Mouse (Mus musculus) small intestine, adult 2 months (tissue): ENCODE measurements at regions not wholly inside any gene's neighbourhood (a gene's known extent, or its start where the extent isn't known, plus 50 kb on each side); places are given as distances from the start of the nearest gene placed in this dataset.

Experiments used
- H3K27ac ChIP-seq: fragments of 200-500 bp; 2 replicates; pipeline ENCODE4 v1.5.1; 2012; ENCODE audit warnings: low read depth, low read length, control low read depth, inconsistent platforms; ENCODE audit not compliant: insufficient read depth
- H3K27me3 ChIP-seq: fragments of 200-500 bp; 2 replicates; pipeline ENCODE4 v1.6.1; 2012; ENCODE audit warnings: mild to moderate bottlenecking, moderate library complexity, low read length, inconsistent platforms; ENCODE audit not compliant: control insufficient read depth, insufficient read depth
- H3K36me3 ChIP-seq: fragments of 200-500 bp; 2 replicates; pipeline ENCODE4 v1.6.1; 2012; ENCODE audit warnings: mild to moderate bottlenecking, low read length, control low read depth, inconsistent platforms; ENCODE audit not compliant: control insufficient read depth, insufficient read depth
- H3K4me1 ChIP-seq: fragments of 200-500 bp; 2 replicates; pipeline ENCODE4 v1.6.1; 2012; ENCODE audit warnings: low read length, inconsistent platforms, mixed read lengths; ENCODE audit not compliant: control insufficient read depth, insufficient read depth, insufficient read length
- H3K4me3 ChIP-seq: fragments of 200-500 bp; 2 replicates; pipeline ENCODE4 v1.5.1; 2012; ENCODE audit warnings: low read depth, mild to moderate bottlenecking, control low read depth, inconsistent platforms, low read length, moderate library complexity
- CTCF ChIP-seq: fragments of 200-500 bp; IDR thresholded peaks from 2 replicates; pipeline ENCODE4 v1.5.1; 2012; ENCODE audit warnings: low read depth, mild to moderate bottlenecking, control low read depth, inconsistent platforms, low read length, moderate library complexity, mixed read lengths; ENCODE audit not compliant: insufficient replicate concordance, insufficient read length; ENCODE audit errors: extremely low read depth
- POLR2A ChIP-seq: fragments of 200-500 bp; IDR thresholded peaks from 2 replicates; pipeline ENCODE4 v1.6.1; 2012; ENCODE audit warnings: low read depth, mild to moderate bottlenecking, control low read depth, inconsistent platforms, low read length, moderate library complexity
- WGBS: fragments of 180-500 bp; shearing (Covaris S2); methylation state at CpG from one replicate; pipeline ENCODE4 v1.1.7; 2018; 5-methylcytosine and 5-hydroxymethylcytosine counted together

GRCm38 (mm10) chr12:25250881-25251280 lies 153.9 kb upstream of the Id2 start:
- no peaks in the 10 kb centered on the region for H3K27me3 ChIP-seq
- no peaks in the 10 kb centered on the region for H3K36me3 ChIP-seq
- 73% methylated on average over 3 of the region's 3 CpGs for WGBS
- H3K4me3 ChIP-seq: no peak overlapping the region
- TF ChIP-seq POLR2A (no peak), CTCF (no peak)
- no peak overlapping the region for H3K27ac ChIP-seq
- peaks cover 27% of the 10 kb centered on the region for H3K4me1 ChIP-seq

GRCm38 (mm10) chr12:25248681-25249366 lies 151.9 kb upstream of the Id2 start:
- TF ChIP-seq POLR2A (no peak), CTCF (no peak)
- 38% methylated on average over 13 of the region's 13 CpGs for WGBS

GRCm38 (mm10) chr12:25246566-25246965 lies 149.6 kb upstream of the Id2 start:
- no peak overlapping the region for H3K27ac ChIP-seq
- no peak for TF ChIP-seq CTCF
- no peak for TF ChIP-seq POLR2A
- 90% methylated on average over 7 of the region's 7 CpGs for WGBS
- H3K4me1 ChIP-seq: peaks cover 10% of the 10 kb centered on the region; the same call in 1 of the 2 replicates
- no peaks in the 10 kb centered on the region for H3K27me3 ChIP-seq
- no peak overlapping the region for H3K4me3 ChIP-seq
- no peaks in the 10 kb centered on the region for H3K36me3 ChIP-seq

More at GRCm38 (mm10) chr12:25248681-25249366, 151.9 kb upstream of the Id2 start:
- H3K27ac ChIP-seq: no peak overlapping the region
- H3K27me3 ChIP-seq: no peaks in the 10 kb centered on the region
- no peaks in the 10 kb centered on the region for H3K36me3 ChIP-seq
- H3K4me1 ChIP-seq: peaks cover 27% of the 10 kb centered on the region
- H3K4me3 ChIP-seq: no peak overlapping the region

- no peaks in the 10 kb centered on the region for H3K36me3 ChIP-seq
- H3K4me1 ChIP-seq: peaks cover 8% of the 10 kb centered on the region; the same call in 1 of the 2 replicates
- TF ChIP-seq CTCF (no peak), POLR2A (no peak)
- 75% methylated on average over 5 of the region's 5 CpGs for WGBS
- no peak overlapping the region for H3K27ac ChIP-seq
- no peaks in the 10 kb centered on the region for H3K27me3 ChIP-seq
- H3K4me3 ChIP-seq: no peak overlapping the region
Observed at GRCm38 (mm10) chr12:25245661-25246060, 148.7 kb upstream of the Id2 start.

GRCm38 (mm10) chr12:25245251-25245650 lies 148.3 kb upstream of the Id2 start:
- Histone ChIP-seq H3K27me3 (no peaks in the 10 kb centered on the region), H3K36me3 (no peaks in the 10 kb centered on the region), H3K27ac (no peak overlapping the region), H3K4me1 (peaks cover 8% of the 10 kb centered on the region; the same call in 1 of the 2 replicates), H3K4me3 (no peak overlapping the region)
- 82% methylated on average over 5 of the region's 5 CpGs for WGBS
- TF ChIP-seq POLR2A: no peak
- TF ChIP-seq CTCF: no peak

GRCm38 (mm10) chr12:25244666-25245065 lies 147.7 kb upstream of the Id2 start:
- TF ChIP-seq CTCF (no peak), POLR2A (no peak)
- WGBS: 92% methylated on average over 1 of the region's 1 CpGs
- no peaks in the 10 kb centered on the region for H3K27me3 ChIP-seq

GRCm38 (mm10) chr12:25243901-25244300 lies 147.0 kb upstream of the Id2 start:
- H3K36me3 ChIP-seq: no peaks in the 10 kb centered on the region
- H3K27me3 ChIP-seq: no peaks in the 10 kb centered on the region
- 80% methylated on average over 1 of the region's 1 CpGs for WGBS
- H3K4me1 ChIP-seq: peaks cover 4% of the 10 kb centered on the region
- TF ChIP-seq POLR2A: no peak
- no peak for TF ChIP-seq CTCF
- no peak overlapping the region for H3K4me3 ChIP-seq
- no peak overlapping the region for H3K27ac ChIP-seq

More at GRCm38 (mm10) chr12:25244666-25245065, 147.7 kb upstream of the Id2 start:
- Histone ChIP-seq H3K4me1 (peaks cover 8% of the 10 kb centered on the region), H3K4me3 (no peak overlapping the region), H3K36me3 (no peaks in the 10 kb centered on the region), H3K27ac (no peak overlapping the region)

- H3K4me1 ChIP-seq: no peaks in the 10 kb centered on the region; the same call in 1 of the 2 replicates
- 77% methylated on average over 3 of the region's 3 CpGs for WGBS
- H3K27me3 ChIP-seq: no peaks in the 10 kb centered on the region
- H3K36me3 ChIP-seq: no peaks in the 10 kb centered on the region
- H3K27ac ChIP-seq: no peak overlapping the region
- TF ChIP-seq POLR2A (no peak), CTCF (no peak)
- H3K4me3 ChIP-seq: no peak overlapping the region
Observed at GRCm38 (mm10) chr12:25242369-25242768, 145.4 kb upstream of the Id2 start.
